Mouse (Mus musculus) left cerebral cortex, adult 11 months (tissue): ENCODE results near the gene Epyc.
"Not testable (repeated sequence)": the region's sequence is repeated elsewhere in the genome, so short reads cannot be mapped to it uniquely, and the experiment has no call there.

ENCODE experiments used
- DNase-seq: peaks from one replicate; pipeline ENCODE4 v3.0.0; 2022; ENCODE audit warnings: low spot score

Gene Epyc

GRCm38 (mm10) chr10:97714584-97714983 lies 70.7 kb downstream of the Epyc start:
- no peak for DNase-seq

GRCm38 (mm10) chr10:97715289-97715906 lies 71.5 kb downstream of the Epyc start:
- no peak for DNase-seq

GRCm38 (mm10) chr10:97717233-97717632 lies 73.4 kb downstream of the Epyc start:
- DNase-seq: no peak

GRCm38 (mm10) chr10:97718021-97718420 lies 74.2 kb downstream of the Epyc start:
- DNase-seq: peak; percentile 25

- DNase-seq: no peak
Measured at GRCm38 (mm10) chr10:97720625-97721024, 76.8 kb downstream of the Epyc start.

- DNase-seq: no peak
Measured at GRCm38 (mm10) chr10:97722709-97723108, 78.8 kb downstream of the Epyc start.

GRCm38 (mm10) chr10:97725929-97726328 lies 82.1 kb downstream of the Epyc start:
- DNase-seq: no peak

GRCm38 (mm10) chr10:97726655-97727054 lies 82.8 kb downstream of the Epyc start, which contains the start of gene C030005K15Rik:
Gene C030005K15Rik (minus strand): TSS chr10:97726755.
- not testable (repeated sequence) for DNase-seq
